Mouse (Mus musculus) midbrain, embryonic 15.5 days (tissue): ENCODE results near the gene Olig2. TPM values are rescaled to one million over a fixed set of nuclear protein-coding genes. Genes with fewer than 3 reads are reported as not detected.
A peak's percentile ranks its signal among the peaks of the same experiment; 100 is the strongest.

ENCODE experiments used
- ATAC-seq: fragments of 200-750 bp; cut with Nextera tagmentation; replicated peaks from 2 replicates; pipeline ENCODE4 v1.8.0; 2017; ENCODE audit warnings: moderate TSS enrichment
- H3K27ac ChIP-seq: fragments of 300-500 bp; sonication (generic); 2 replicates; pipeline ENCODE4 v1.5.1; 2015; ENCODE audit warnings: mild to moderate bottlenecking, inconsistent platforms
- H3K27me3 ChIP-seq: fragments of 300-500 bp; sonication (generic); replicated peaks from 2 replicates; pipeline ENCODE4 v1.6.1; 2015; ENCODE audit warnings: inconsistent platforms
- H3K36me3 ChIP-seq: fragments of 300-500 bp; sonication (generic); replicated peaks from 2 replicates; pipeline ENCODE4 v1.6.1; 2015; ENCODE audit warnings: inconsistent platforms
- H3K4me1 ChIP-seq: fragments of 300-500 bp; sonication (generic); 2 replicates; pipeline ENCODE4 v1.6.1; 2015; ENCODE audit warnings: inconsistent platforms
- H3K4me2 ChIP-seq: fragments of 300-500 bp; sonication (generic); 2 replicates; pipeline ENCODE4 v1.6.1; 2015; ENCODE audit warnings: inconsistent platforms, mild to moderate bottlenecking, moderate library complexity
- H3K4me3 ChIP-seq: fragments of 300-500 bp; sonication (generic); 2 replicates; pipeline ENCODE4 v1.5.1; 2015; ENCODE audit warnings: mild to moderate bottlenecking, inconsistent platforms
- H3K9ac ChIP-seq: fragments of 300-500 bp; sonication (generic); 2 replicates; pipeline ENCODE4 v1.6.1; 2015; ENCODE audit warnings: mild to moderate bottlenecking, inconsistent platforms
- H3K9me3 ChIP-seq: fragments of 300-500 bp; sonication (generic); 2 replicates; pipeline ENCODE4 v1.6.1; 2016; ENCODE audit warnings: inconsistent platforms
- WGBS: fragments of 180-500 bp; shearing (Covaris S2); methylation state at CpG from one replicate; pipeline ENCODE4 v1.1.7; 2015; ENCODE audit warnings: mixed read lengths; 5-methylcytosine and 5-hydroxymethylcytosine counted together
- polyA plus RNA-seq: library from polyadenylated mRNA; unstranded; fragments of >200 nt; fragmentation: Nextera tagmentation; extraction: Ambion mirVana; gene quantifications from 2 replicates; pipeline ENCODE4 v1.2.1, GENCODE M21; 2015

Gene Olig2
- polyA plus RNA-seq, 1 experiment from 2014 or later = 10.4 TPM

GRCm38 (mm10) chr16:91217948-91218347 is 7.3 kb upstream of the Olig2 start:
- Histone ChIP-seq H3K9me3 (no peaks in the 10 kb centered on the region), H3K9ac (no peak overlapping the region), H3K4me1 (peaks cover 22% of the 10 kb centered on the region), H3K4me2 (no peak overlapping the region), H3K36me3 (no peaks in the 10 kb centered on the region), H3K27me3 (peaks cover 88% of the 10 kb centered on the region), H3K27ac (no peak overlapping the region), H3K4me3 (no peak overlapping the region)
- 80% methylated on average over 6 of the region's 6 CpGs for WGBS
- ATAC-seq = no peak

GRCm38 (mm10) chr16:91219246-91219645 is 6.0 kb upstream of the Olig2 start:
- H3K4me1 ChIP-seq = peaks cover 33% of the 10 kb centered on the region
- peaks cover 87% of the 10 kb centered on the region for H3K27me3 ChIP-seq
- no peaks in the 10 kb centered on the region for H3K9me3 ChIP-seq
- no peak overlapping the region for H3K9ac ChIP-seq
- ATAC-seq = no peak
- WGBS = 12% methylated on average over 14 of the region's 14 CpGs
- H3K4me2 ChIP-seq = no peak overlapping the region
- no peak overlapping the region for H3K4me3 ChIP-seq
- H3K36me3 ChIP-seq = no peaks in the 10 kb centered on the region
- no peak overlapping the region for H3K27ac ChIP-seq

GRCm38 (mm10) chr16:91222171-91222642 is 3.0 kb upstream of the Olig2 start:
- no peaks in the 10 kb centered on the region for H3K36me3 ChIP-seq
- H3K9me3 ChIP-seq = no peaks in the 10 kb centered on the region
- H3K27me3 ChIP-seq = peaks cover 89% of the 10 kb centered on the region
- H3K4me3 ChIP-seq = peak overlapping the region; percentile 21
- H3K9ac ChIP-seq = peak overlapping the region; percentile 14; the same call in 1 of the 2 replicates
- no peak for ATAC-seq
- peak overlapping the region; percentile 35; the same call in 1 of the 2 replicates for H3K27ac ChIP-seq
- WGBS = under 1% methylated on average over 25 of the region's 25 CpGs
- H3K4me1 ChIP-seq = peaks cover 55% of the 10 kb centered on the region
- H3K4me2 ChIP-seq = peak overlapping the region; percentile 40

- Histone ChIP-seq H3K36me3 (no peaks in the 10 kb centered on the region), H3K9ac (no peak overlapping the region), H3K4me3 (peak overlapping the region; percentile 21), H3K9me3 (no peaks in the 10 kb centered on the region), H3K27ac (peak overlapping the region; percentile 35; the same call in 1 of the 2 replicates), H3K4me2 (peak overlapping the region; percentile 40), H3K4me1 (peaks cover 55% of the 10 kb centered on the region), H3K27me3 (peaks cover 90% of the 10 kb centered on the region)
- under 1% methylated on average over 27 of the region's 27 CpGs for WGBS
- 0 out of 2 replicates have a peak, but pooled peaks have one; percentile 13 for ATAC-seq
Measured at GRCm38 (mm10) chr16:91222643-91223271, 2.5 kb upstream of the Olig2 start.

- H3K4me2 ChIP-seq = peak overlapping the region; percentile 26; the same call in 1 of the 2 replicates
Measured at GRCm38 (mm10) chr16:91223327-91224067, 1.8 kb upstream of the Olig2 start.

GRCm38 (mm10) chr16:91224068-91224402 is 1.2 kb upstream of the Olig2 start:
- H3K4me3 ChIP-seq = no peak overlapping the region
- no peaks in the 10 kb centered on the region for H3K36me3 ChIP-seq
- peak overlapping the region; percentile 26; the same call in 1 of the 2 replicates for H3K4me2 ChIP-seq
- H3K9ac ChIP-seq = no peak overlapping the region
- 6% methylated on average over 10 of the region's 10 CpGs for WGBS
- H3K9me3 ChIP-seq = no peaks in the 10 kb centered on the region
- H3K4me1 ChIP-seq = peaks cover 55% of the 10 kb centered on the region
- H3K27me3 ChIP-seq = peaks cover 84% of the 10 kb centered on the region
- H3K27ac ChIP-seq = no peak overlapping the region
- ATAC-seq = no peak

More at GRCm38 (mm10) chr16:91223327-91224067, 1.8 kb upstream of the Olig2 start:
- H3K9me3 ChIP-seq = no peaks in the 10 kb centered on the region
- H3K36me3 ChIP-seq = no peaks in the 10 kb centered on the region
- no peak for ATAC-seq
- H3K27ac ChIP-seq = 0 out of 2 replicates have a peak overlapping the region, but pooled peaks have one; percentile 2
- no peak overlapping the region for H3K9ac ChIP-seq
- under 1% methylated on average over 35 of the region's 35 CpGs for WGBS
- peak overlapping the region; percentile 21 for H3K4me3 ChIP-seq
- H3K4me1 ChIP-seq = peaks cover 55% of the 10 kb centered on the region
- peaks cover 86% of the 10 kb centered on the region for H3K27me3 ChIP-seq

- Histone ChIP-seq H3K9ac (no peak overlapping the region), H3K36me3 (no peaks in the 10 kb centered on the region), H3K27me3 (peaks cover 86% of the 10 kb centered on the region), H3K9me3 (no peaks in the 10 kb centered on the region), H3K27ac (no peak overlapping the region; the same call in 1 of the 2 replicates), H3K4me3 (peak overlapping the region; percentile 25), H3K4me2 (peak overlapping the region; percentile 46), H3K4me1 (peaks cover 55% of the 10 kb centered on the region)
- WGBS = 2% methylated on average over 26 of the region's 26 CpGs
- ATAC-seq = no peak
Measured at GRCm38 (mm10) chr16:91224481-91225232, 600 bp upstream of the Olig2 start.

GRCm38 (mm10) chr16:91226038-91226882 is 1.0 kb downstream of the Olig2 start:
- ATAC-seq = no peak
- Histone ChIP-seq H3K27ac (no peak overlapping the region), H3K4me2 (peak overlapping the region; percentile 46), H3K9me3 (no peaks in the 10 kb centered on the region), H3K9ac (no peak overlapping the region), H3K4me1 (peaks cover 46% of the 10 kb centered on the region), H3K27me3 (peaks cover 85% of the 10 kb centered on the region), H3K36me3 (no peaks in the 10 kb centered on the region), H3K4me3 (peak overlapping the region; percentile 25)
- under 1% methylated on average over 60 of the region's 60 CpGs for WGBS

GRCm38 (mm10) chr16:91226883-91227759 is 1.9 kb downstream of the Olig2 start:
- H3K36me3 ChIP-seq = no peaks in the 10 kb centered on the region
- no peak overlapping the region for H3K9ac ChIP-seq
- under 1% methylated on average over 71 of the region's 85 CpGs for WGBS
- H3K27ac ChIP-seq = no peak overlapping the region
- H3K27me3 ChIP-seq = peaks cover 85% of the 10 kb centered on the region
- H3K4me1 ChIP-seq = peaks cover 42% of the 10 kb centered on the region
- H3K9me3 ChIP-seq = no peaks in the 10 kb centered on the region
- peak overlapping the region; percentile 25 for H3K4me3 ChIP-seq
- H3K4me2 ChIP-seq = peak overlapping the region; percentile 46
- ATAC-seq = no peak

GRCm38 (mm10) chr16:91227760-91228043 is 2.4 kb downstream of the Olig2 start:
- no peak overlapping the region for H3K4me2 ChIP-seq
- WGBS = 0% methylated on average over 6 of the region's 6 CpGs
- ATAC-seq = no peak
- no peak overlapping the region for H3K27ac ChIP-seq
- peak overlapping the region; percentile 25 for H3K4me3 ChIP-seq
- H3K9me3 ChIP-seq = no peaks in the 10 kb centered on the region
- H3K36me3 ChIP-seq = no peaks in the 10 kb centered on the region
- no peak overlapping the region for H3K9ac ChIP-seq
- H3K27me3 ChIP-seq = peaks cover 84% of the 10 kb centered on the region
- H3K4me1 ChIP-seq = peaks cover 42% of the 10 kb centered on the region
